Mouse (Mus musculus) ES-CJ7 (cell line): ENCODE data around the gene Hsd3b7.
A peak's percentile ranks its signal among the peaks of the same experiment; 100 is the strongest.

Experiments used
- DNase-seq: peaks from one replicate; pipeline ENCODE4 v3.0.0; 2011; ENCODE audit warnings: low read depth, low spot score

Hsd3b7 gene

GRCm38 (mm10) chr7:127800435-127801009 lies at the start of gene Hsd3b7:
Gene Hsd3b7 (plus strand): TSS chr7:127800604.
- peak; percentile 88 for DNase-seq

- no peak for DNase-seq
Observed at GRCm38 (mm10) chr7:127751619-127752018, 48.8 kb upstream of the Hsd3b7 start.

GRCm38 (mm10) chr7:127752069-127752468 lies 48.3 kb upstream of the Hsd3b7 start:
- DNase-seq: no peak

- DNase-seq: peak; percentile 51
Observed at GRCm38 (mm10) chr7:127753158-127753557, 47.2 kb upstream of the Hsd3b7 start.

- DNase-seq: peak; percentile 53
Observed at GRCm38 (mm10) chr7:127753741-127754140, 46.7 kb upstream of the Hsd3b7 start.

- no peak for DNase-seq
Observed at GRCm38 (mm10) chr7:127759716-127760115, 40.7 kb upstream of the Hsd3b7 start.

GRCm38 (mm10) chr7:127760478-127760877 lies 39.9 kb upstream of the Hsd3b7 start:
- DNase-seq: no peak

GRCm38 (mm10) chr7:127761026-127761425 lies 39.4 kb upstream of the Hsd3b7 start:
- DNase-seq: peak; percentile 80

GRCm38 (mm10) chr7:127763642-127764041 lies 36.8 kb upstream of the Hsd3b7 start:
- no peak for DNase-seq

GRCm38 (mm10) chr7:127765756-127766155 lies 34.6 kb upstream of the Hsd3b7 start:
- no peak for DNase-seq

GRCm38 (mm10) chr7:127766851-127767609 lies 33.4 kb upstream of the Hsd3b7 start:
- DNase-seq: peak; percentile 33

- no peak for DNase-seq
Observed at GRCm38 (mm10) chr7:127767671-127768345, 32.6 kb upstream of the Hsd3b7 start.

GRCm38 (mm10) chr7:127768346-127768996 lies 31.9 kb upstream of the Hsd3b7 start:
- DNase-seq: no peak

GRCm38 (mm10) chr7:127768997-127769593 lies 31.3 kb upstream of the Hsd3b7 start:
- DNase-seq: peak; percentile 100

- DNase-seq: peak; percentile 77
Observed at GRCm38 (mm10) chr7:127769651-127770038, 30.8 kb upstream of the Hsd3b7 start, which contains the start of gene Orai3. Gene Orai3 (plus strand): TSS chr7:127769815.

- DNase-seq: no peak
Observed at GRCm38 (mm10) chr7:127770039-127770905, 30.1 kb upstream of the Hsd3b7 start.

- DNase-seq: peak; percentile 50
Observed at GRCm38 (mm10) chr7:127771262-127771661, 29.1 kb upstream of the Hsd3b7 start.

GRCm38 (mm10) chr7:127772080-127772479 lies 28.3 kb upstream of the Hsd3b7 start:
- DNase-seq: no peak

- no peak for DNase-seq
Observed at GRCm38 (mm10) chr7:127772557-127772956, 27.8 kb upstream of the Hsd3b7 start.

GRCm38 (mm10) chr7:127773664-127774384 lies 26.6 kb upstream of the Hsd3b7 start:
- peak; percentile 91 for DNase-seq
